Mouse (Mus musculus) midbrain, embryonic 10.5 days (tissue): Measurements from ENCODE around the gene Dpp7. TPM values are rescaled to one million over a fixed set of nuclear protein-coding genes. Genes with fewer than 3 reads are reported as not detected.
A peak's percentile ranks its signal among the peaks of the same experiment; 100 is the strongest.

ENCODE experiments used
- DNase-seq: peaks from one replicate; pipeline ENCODE4 v3.0.0-alpha.2; 2017; ENCODE audit warnings: low spot score
- H3K27ac ChIP-seq: fragments of 300-500 bp; sonication (generic); replicated peaks from 2 replicates; pipeline ENCODE4 v1.5.1; 2016; ENCODE audit warnings: mild to moderate bottlenecking
- H3K27me3 ChIP-seq: fragments of 300-500 bp; sonication (generic); 2 replicates; pipeline ENCODE4 v1.6.1; 2016; ENCODE audit warnings: low read depth, mild to moderate bottlenecking; ENCODE audit not compliant: poor library complexity, severe bottlenecking
- H3K36me3 ChIP-seq: fragments of 300-500 bp; sonication (generic); 2 replicates; pipeline ENCODE4 v1.6.1; 2016; ENCODE audit warnings: mild to moderate bottlenecking, moderate library complexity
- H3K4me1 ChIP-seq: fragments of 300-500 bp; sonication (generic); 2 replicates; pipeline ENCODE4 v1.6.1; 2016
- H3K4me3 ChIP-seq: fragments of 300-500 bp; sonication (generic); 2 replicates; pipeline ENCODE4 v1.5.1; 2016; ENCODE audit warnings: mild to moderate bottlenecking, moderate library complexity
- H3K9me3 ChIP-seq: fragments of 300-500 bp; sonication (generic); replicated peaks from 2 replicates; pipeline ENCODE4 v1.6.1; 2016; ENCODE audit warnings: mild to moderate bottlenecking
- WGBS: fragments of 180-500 bp; shearing (Covaris S2); methylation state at CpG from one replicate; pipeline ENCODE4 v1.1.7; 2016; 5-methylcytosine and 5-hydroxymethylcytosine counted together
- polyA plus RNA-seq: library from polyadenylated mRNA; unstranded; fragments of >200 nt; fragmentation: Nextera tagmentation; extraction: Ambion mirVana; gene quantifications from 2 replicates; pipeline ENCODE4 v1.2.1, GENCODE M21; 2016

Dpp7 gene
- polyA plus RNA-seq, 1 experiment from 2014 or later, result 16.2 TPM

DNA sequence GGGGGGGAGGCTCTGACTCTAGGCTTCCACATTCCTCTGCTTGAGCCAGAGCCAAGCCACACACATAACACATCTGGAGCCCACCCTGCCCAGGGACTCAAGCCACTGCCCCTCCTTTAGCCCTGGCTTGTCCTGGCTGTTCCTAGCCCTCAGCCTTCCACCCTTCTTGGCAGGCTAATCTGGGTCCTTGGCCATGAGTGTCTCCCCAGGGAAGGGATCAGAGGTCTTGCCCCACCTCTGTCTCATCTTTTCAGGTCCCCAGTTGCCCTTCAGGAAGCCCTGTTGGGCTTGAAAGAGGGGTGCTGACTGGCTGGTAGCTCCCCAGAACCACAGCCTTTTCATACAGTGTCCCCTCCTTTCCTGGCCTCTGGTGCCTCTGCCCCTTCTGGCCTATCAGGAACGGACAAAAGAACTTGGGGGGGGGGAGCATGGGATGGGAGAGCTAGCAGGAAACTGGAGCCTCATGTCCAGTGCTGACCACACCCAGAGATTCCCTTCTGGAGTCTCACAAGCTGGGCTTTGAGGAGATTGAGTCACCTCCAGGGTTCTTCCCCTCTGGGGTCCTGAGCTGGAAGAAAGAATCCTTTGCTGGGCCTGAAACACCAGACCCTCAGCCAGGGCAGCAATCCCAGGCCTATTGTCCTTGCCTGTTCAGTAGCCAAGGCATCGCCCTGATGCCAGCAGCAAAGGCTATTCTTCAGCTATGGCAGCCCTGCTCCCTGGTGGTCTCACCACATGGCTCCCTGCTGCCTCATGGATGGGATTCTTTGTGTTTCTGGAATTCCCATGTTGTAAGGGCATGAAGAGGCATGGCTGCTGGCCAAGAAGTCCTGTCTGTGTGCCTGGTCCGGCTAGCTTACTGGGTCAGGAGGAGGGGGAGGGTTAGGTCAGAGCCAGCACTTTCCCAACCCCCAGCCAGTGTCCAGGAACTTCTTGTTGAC lies 38.4 kb upstream of the Dpp7 start:
- Histone ChIP-seq H3K36me3 (no peaks in the 10 kb centered on the region), H3K4me1 (peaks cover 20% of the 10 kb centered on the region), H3K4me3 (no peak overlapping the region), H3K9me3 (no peaks in the 10 kb centered on the region), H3K27me3 (peaks cover 59% of the 10 kb centered on the region), H3K27ac (no peak overlapping the region)
- WGBS, result 31% methylated on average over 3 of the region's 3 CpGs
- no peak for DNase-seq

DNA sequence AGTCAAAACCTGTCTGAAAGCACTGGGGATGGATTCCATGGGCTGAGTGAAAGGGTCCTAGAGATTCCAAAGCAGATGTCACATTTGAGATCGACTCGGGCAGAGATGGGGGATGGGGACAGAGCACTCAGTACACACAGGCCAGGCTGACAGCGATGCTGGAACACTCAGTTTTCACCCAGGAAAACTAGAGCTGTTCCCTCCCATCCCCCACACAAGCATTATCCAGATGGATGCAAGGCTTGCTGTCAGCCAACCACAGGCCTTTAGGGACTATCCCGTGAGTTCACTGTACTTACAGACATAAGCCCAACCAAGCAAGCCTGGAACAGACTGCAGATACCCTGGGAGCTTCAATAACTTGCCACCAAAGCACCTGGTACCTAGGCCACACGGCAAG lies 35.1 kb upstream of the Dpp7 start:
- H3K4me1 ChIP-seq, result peaks cover 16% of the 10 kb centered on the region
- H3K27ac ChIP-seq, result no peak overlapping the region
- H3K9me3 ChIP-seq, result no peaks in the 10 kb centered on the region
- no peak overlapping the region for H3K4me3 ChIP-seq
- no peaks in the 10 kb centered on the region for H3K36me3 ChIP-seq
- no peak for DNase-seq
- 85% methylated on average over 5 of the region's 5 CpGs for WGBS
- peaks cover 26% of the 10 kb centered on the region for H3K27me3 ChIP-seq

DNA sequence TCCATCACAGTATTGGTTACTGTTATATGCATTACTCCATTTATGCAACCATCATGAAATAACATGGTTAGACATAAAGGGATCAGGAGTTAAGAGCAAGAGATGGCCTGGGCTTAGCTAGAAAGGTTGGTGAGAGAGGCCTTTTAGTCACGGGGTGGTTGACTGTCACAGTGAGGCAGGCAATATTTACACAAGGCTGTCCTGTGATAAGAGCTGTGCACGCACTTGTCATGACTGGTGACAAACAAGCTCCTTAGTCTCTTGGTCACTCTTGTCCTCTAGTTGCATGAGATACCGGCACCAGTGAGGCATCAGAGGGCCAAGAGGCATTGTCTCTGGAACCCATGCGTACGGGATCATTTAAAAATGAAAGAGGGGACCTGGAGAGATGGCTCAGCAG lies 28.3 kb upstream of the Dpp7 start:
- Histone ChIP-seq H3K27ac (no peak overlapping the region), H3K27me3 (no peaks in the 10 kb centered on the region), H3K36me3 (no peaks in the 10 kb centered on the region), H3K9me3 (no peaks in the 10 kb centered on the region), H3K4me3 (no peak overlapping the region), H3K4me1 (no peaks in the 10 kb centered on the region)
- WGBS, result 80% methylated on average over 5 of the region's 5 CpGs
- no peak for DNase-seq

DNA sequence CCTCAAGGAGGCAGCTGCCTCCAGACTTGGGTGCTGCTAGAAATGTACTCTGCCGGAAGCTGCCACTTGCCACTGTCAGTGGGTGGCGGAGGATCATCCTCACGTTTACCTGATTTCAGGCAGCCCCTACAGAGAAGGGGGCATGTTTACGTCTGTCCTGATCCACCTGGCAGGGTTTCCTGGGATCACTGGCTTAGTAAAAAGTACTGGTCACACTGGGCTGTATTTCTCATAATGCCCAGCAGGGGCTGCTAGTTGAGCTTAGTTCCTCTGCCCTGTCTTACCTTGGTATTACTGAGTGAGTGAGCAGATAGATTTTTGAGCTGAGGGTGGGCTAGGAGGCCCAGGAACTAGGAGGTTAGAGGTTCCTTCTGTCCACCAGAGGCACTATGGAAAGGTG lies 20.4 kb upstream of the Dpp7 start:
- 64% methylated on average over 4 of the region's 4 CpGs for WGBS
- H3K4me1 ChIP-seq, result peaks cover 30% of the 10 kb centered on the region

DNA sequence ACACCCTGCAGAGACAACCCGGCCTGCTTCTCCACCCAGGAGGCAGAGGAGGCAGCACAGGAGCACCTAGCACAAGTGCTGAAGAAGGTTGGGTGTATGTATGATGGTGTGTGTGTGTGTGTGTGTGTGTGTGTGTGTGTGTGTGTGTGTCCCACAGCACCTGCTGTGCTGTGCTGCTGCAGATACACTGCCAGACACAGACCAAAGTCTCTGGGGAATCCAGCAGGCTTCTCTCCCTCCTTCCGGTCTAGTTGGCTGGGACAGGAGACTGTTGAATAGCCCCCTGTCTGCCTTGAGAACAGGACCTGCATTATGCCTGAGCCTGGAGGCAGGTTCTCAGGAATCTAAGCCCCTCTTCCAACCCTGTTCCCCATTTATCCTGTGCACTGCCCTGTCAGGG lies 17.3 kb upstream of the Dpp7 start:
- Histone ChIP-seq H3K4me3 (peak overlapping the region; percentile 78), H3K27ac (peak overlapping the region; percentile 95; the same call in 1 of the 2 replicates), H3K9me3 (no peaks in the 10 kb centered on the region), H3K27me3 (0 out of 2 replicates have a peak, but pooled peaks cover 5% of the 10 kb centered on the region), H3K36me3 (peaks cover 43% of the 10 kb centered on the region), H3K4me1 (peaks cover 35% of the 10 kb centered on the region)
- DNase-seq, result no peak
- 49% methylated on average over 2 of the region's 2 CpGs for WGBS

More for the DNA sequence above, 20.4 kb upstream of the Dpp7 start:
- no peak for DNase-seq
- Histone ChIP-seq H3K27ac (no peak overlapping the region), H3K36me3 (peaks cover 49% of the 10 kb centered on the region), H3K9me3 (no peaks in the 10 kb centered on the region), H3K27me3 (0 out of 2 replicates have a peak, but pooled peaks cover 5% of the 10 kb centered on the region), H3K4me3 (no peak overlapping the region)

DNA sequence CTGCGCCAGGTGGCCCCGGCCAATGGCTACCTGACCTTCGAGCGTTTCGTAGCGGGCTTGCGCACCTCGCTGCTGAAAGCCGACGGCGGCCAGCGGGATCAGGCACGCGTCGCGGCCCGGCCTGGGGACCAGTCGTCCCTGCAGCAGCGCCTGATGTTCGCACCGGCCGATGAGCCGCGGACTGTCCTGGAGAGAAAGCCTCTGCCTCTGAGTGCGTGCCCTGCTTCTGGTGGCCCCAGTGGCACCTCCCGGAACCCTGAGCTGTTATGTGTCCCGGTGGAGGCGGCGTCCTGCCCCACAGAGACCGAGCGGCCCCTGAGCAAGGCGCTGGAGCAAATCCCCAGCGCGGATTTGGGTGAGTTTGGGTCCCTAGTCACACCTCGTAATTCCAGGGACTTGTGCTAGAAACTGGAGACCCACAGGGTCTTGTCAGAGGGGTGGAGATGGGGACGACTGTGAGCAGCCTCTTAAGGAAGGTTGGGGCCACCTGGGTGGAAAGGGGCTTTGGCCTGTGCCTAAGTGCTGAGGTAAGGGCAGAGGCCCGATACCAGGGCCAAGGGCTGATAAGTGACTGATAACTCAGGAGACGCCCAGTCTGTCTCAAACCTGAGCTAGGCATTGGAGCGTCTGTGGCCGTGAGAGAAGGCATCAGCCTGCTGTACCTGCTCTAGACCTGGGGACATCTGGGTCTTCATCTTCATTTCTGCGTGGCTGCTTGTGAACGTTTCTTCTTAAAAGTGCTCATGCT lies 16.7 kb upstream of the Dpp7 start:
- Histone ChIP-seq H3K4me1 (peaks cover 35% of the 10 kb centered on the region), H3K36me3 (peaks cover 37% of the 10 kb centered on the region), H3K27ac (peak overlapping the region; percentile 95), H3K27me3 (peaks cover 5% of the 10 kb centered on the region; the same call in 1 of the 2 replicates), H3K9me3 (no peaks in the 10 kb centered on the region), H3K4me3 (peak overlapping the region; percentile 78)
- no peak for DNase-seq
- WGBS, result 2% methylated on average over 42 of the region's 42 CpGs

DNA sequence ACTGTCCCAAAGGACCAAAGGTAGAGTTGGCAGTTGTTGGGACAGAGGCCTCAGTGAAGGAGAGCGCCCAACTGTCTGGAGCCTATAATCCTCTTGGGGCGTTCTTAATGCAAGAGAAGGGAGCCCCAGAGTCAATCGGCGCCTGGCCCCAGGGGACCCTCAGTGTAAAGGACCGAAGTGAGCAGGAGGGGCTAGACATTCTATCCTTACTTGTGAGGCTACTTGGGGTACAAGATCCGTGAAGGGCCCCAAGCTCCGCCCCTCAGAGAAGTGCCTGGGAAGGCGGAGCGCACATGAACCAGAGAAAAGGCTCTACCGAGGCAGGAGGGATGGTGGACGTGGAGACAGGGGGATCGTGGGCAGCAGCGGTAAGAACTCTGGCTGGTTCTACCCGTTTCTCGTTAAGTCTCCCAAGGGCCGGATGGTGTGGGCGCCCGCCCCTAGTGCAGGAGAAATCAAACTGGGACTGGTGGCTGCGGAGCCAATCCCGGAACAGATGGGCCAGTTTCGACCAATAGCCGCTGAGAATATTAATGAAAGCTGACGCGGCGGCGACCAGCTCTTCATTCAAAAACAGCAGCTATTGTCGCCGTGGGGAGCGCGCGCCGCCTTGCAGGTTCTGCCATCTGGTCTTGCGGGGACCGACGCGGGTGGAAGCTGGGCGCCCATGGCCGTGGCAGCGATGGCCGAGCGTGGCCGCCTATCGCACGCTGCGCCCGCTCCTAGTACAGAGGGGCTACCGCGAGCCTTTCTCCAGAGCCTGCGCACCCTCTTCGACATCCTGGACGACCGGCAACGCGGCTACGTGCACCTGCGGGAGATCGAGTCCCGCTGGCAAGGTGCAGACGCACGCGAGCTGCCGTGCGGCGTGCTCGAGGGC lies 15.8 kb upstream of the Dpp7 start, which contains the start of gene Sapcd2:
TSS of gene Sapcd2 (plus strand) at position 558 of the 880 bp plus-strand sequence.
- whole genome bisulfite sequencing, result under 1% methylated on average over 65 of the region's 65 CpGs
- Histone ChIP-seq H3K4me3 (peak within 1 kb of the TSS; percentile 78), H3K36me3 (peaks cover 29% of the 10 kb centered on the region), H3K4me1 (peaks cover 35% of the 10 kb centered on the region), H3K27me3 (peaks cover 5% of the 10 kb centered on the region; the same call in 1 of the 2 replicates), H3K9me3 (no peaks in the 10 kb centered on the region), H3K27ac (peak within 1 kb of the TSS; percentile 95)
- DNase-seq, result peak; percentile 92

DNA sequence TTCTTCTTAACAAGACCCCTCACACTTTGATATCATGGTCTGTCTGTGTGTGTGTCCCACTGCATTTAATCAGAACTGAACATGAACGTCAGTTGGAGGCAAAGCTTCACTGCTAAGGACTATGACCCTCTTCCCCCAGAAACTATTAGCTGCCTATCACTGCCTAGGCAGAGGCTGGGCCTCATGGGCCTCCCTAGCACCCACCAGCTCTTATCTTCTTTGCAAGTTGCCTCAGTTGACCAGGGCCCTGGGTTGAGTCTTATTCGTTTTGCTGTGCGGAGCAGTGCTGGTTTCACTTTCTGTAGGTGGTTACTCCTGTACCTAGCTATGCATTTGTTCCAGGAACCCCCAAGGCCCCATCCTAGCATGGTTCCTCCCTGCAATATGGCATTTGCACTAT lies 13.8 kb upstream of the Dpp7 start:
- Histone ChIP-seq H3K27me3 (peaks cover 26% of the 10 kb centered on the region), H3K4me1 (peaks cover 43% of the 10 kb centered on the region), H3K36me3 (peaks cover 9% of the 10 kb centered on the region), H3K4me3 (no peak overlapping the region), H3K9me3 (no peaks in the 10 kb centered on the region), H3K27ac (no peak overlapping the region)
- WGBS, result 91% methylated on average over 3 of the region's 3 CpGs
- no peak for DNase-seq

DNA sequence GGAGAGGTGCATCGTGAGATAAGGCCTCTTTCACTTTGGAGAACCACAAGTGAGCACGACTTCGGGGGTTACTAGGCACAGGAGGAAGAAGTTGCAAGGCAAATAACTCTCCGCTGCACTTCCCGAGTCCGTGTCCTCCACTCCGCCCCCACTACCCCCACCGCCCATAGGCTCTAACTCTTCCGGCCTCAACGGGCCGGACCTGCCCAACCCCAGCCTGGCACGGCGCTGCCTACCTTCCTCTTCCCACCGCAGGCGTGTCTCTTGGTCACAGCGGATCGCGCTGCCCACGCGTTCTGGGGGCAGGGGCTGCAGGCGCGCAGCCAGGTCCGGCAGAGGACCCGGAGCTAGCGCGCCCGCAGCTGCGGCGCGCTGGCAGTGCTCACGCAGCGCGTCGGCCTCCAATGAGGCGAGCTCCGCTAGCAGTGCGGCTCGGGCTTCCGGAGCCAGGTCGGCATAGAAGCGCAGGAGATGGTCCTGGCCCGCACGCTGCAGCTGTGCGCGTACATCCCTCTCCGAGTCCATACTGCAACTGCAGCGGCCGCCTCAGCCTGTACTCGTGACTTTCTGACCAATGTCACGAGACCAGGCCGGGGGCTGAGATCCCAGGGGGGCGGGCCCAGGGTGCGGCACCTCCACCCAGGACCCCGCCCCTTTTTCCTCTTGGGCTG lies 9.1 kb upstream of the Dpp7 start, which contains the start of gene Uap1l1:
TSS of gene Uap1l1 (minus strand) at position 592 of the 671 bp plus-strand sequence.
- Histone ChIP-seq H3K27me3 (peaks cover 50% of the 10 kb centered on the region), H3K9me3 (no peaks in the 10 kb centered on the region), H3K4me3 (peak within 1 kb of the TSS; percentile 70), H3K36me3 (no peaks in the 10 kb centered on the region), H3K4me1 (peaks cover 14% of the 10 kb centered on the region), H3K27ac (peak within 1 kb of the TSS; percentile 76; the same call in 1 of the 2 replicates)
- under 1% methylated on average over 54 of the region's 54 CpGs for WGBS
- peak; percentile 66 for DNase-seq

DNA sequence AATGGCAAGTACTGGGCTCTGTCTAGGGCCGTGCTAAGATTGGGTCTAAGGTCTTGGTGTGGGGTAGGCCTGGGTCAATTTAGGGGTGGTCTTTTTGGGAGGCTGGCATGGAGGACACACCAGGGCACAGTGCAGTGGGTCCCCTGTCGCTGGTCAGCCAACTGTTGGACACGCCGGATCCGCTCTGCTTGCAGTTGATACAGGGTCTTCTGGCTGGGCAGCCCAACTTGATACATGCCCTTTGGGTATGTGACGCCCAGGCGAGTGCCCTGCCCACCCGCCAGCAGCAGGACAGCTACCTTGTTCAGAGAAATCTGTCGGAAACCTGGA lies 8.6 kb upstream of the Dpp7 start:
- H3K4me3 ChIP-seq, result peak overlapping the region; percentile 70
- H3K27ac ChIP-seq, result peak overlapping the region; percentile 76; the same call in 1 of the 2 replicates
- 28% methylated on average over 9 of the region's 9 CpGs for WGBS
- no peak for DNase-seq
- no peaks in the 10 kb centered on the region for H3K36me3 ChIP-seq
- H3K4me1 ChIP-seq, result peaks cover 14% of the 10 kb centered on the region
- H3K9me3 ChIP-seq, result no peaks in the 10 kb centered on the region
- peaks cover 50% of the 10 kb centered on the region for H3K27me3 ChIP-seq

DNA sequence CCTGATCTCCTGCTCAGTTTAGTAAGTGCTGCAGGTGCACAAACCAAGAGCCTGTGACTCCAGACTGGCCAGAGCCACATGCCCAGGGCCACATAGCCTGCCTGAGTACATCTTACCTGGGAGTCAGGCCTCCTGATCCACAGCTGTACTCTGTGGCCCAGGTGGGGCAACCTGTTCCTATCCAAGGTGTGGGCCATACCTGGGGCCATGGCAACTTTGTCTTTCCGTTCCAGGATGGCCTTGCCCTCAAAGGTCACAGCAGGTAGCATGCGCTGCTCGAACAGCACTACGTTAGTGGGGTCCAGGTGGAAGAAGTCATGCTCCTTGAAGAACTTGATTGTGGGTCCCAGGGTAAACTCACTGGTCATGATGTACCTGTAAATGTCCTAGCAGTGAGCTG lies 8.2 kb upstream of the Dpp7 start:
- H3K9me3 ChIP-seq, result no peaks in the 10 kb centered on the region
- H3K4me1 ChIP-seq, result peaks cover 14% of the 10 kb centered on the region
- no peaks in the 10 kb centered on the region for H3K36me3 ChIP-seq
- WGBS, result 91% methylated on average over 4 of the region's 4 CpGs
- H3K4me3 ChIP-seq, result no peak overlapping the region
- H3K27ac ChIP-seq, result no peak overlapping the region
- peaks cover 50% of the 10 kb centered on the region for H3K27me3 ChIP-seq
- no peak for DNase-seq
